Mouse (Mus musculus) A20 (cell line): ENCODE measurements at regions not wholly inside any gene's neighbourhood (a gene's known extent, or its start where the extent isn't known, plus 50 kb on each side); places are given as distances from the start of the nearest gene placed in this dataset.
"Not testable (repeated sequence)": the region's sequence is repeated elsewhere in the genome, so short reads cannot be mapped to it uniquely, and the experiment has no call there.

Experiments
- DNase-seq: peaks from one replicate; pipeline ENCODE4 v3.0.0-alpha.2; 2011; ENCODE audit warnings: low read depth, low spot score

GRCm38 (mm10) chr10:46072550-46073470 lies 495.2 kb downstream of the Hace1 start:
- DNase-seq, result no peak

- DNase-seq, result no peak
These were observed 510.1 kb downstream of the Hace1 start for GRCm38 (mm10) chr10:46087766-46088165.

GRCm38 (mm10) chr10:46100837-46101236 lies 523.2 kb downstream of the Hace1 start:
- peak; percentile 57 for DNase-seq

GRCm38 (mm10) chr10:46108810-46109209 lies 531.2 kb downstream of the Hace1 start:
- peak; percentile 85 for DNase-seq

- DNase-seq, result peak; percentile 48
These were observed 537.1 kb downstream of the Hace1 start for GRCm38 (mm10) chr10:46114631-46115130.

- DNase-seq, result not testable (repeated sequence)
These were observed 544.8 kb downstream of the Hace1 start for GRCm38 (mm10) chr10:46122409-46122808.

GRCm38 (mm10) chr10:46123795-46124194 lies 546.2 kb downstream of the Hace1 start:
- DNase-seq, result no peak

GRCm38 (mm10) chr10:46135120-46135748 lies 557.6 kb downstream of the Hace1 start:
- DNase-seq, result no peak

GRCm38 (mm10) chr10:46174035-46174434 lies 596.4 kb downstream of the Hace1 start:
- no peak for DNase-seq

GRCm38 (mm10) chr10:46185763-46186458 lies 608.3 kb downstream of the Hace1 start:
- no peak for DNase-seq

GRCm38 (mm10) chr10:46194143-46194542 lies 616.5 kb downstream of the Hace1 start:
- no peak for DNase-seq

GRCm38 (mm10) chr10:46226837-46227402 lies 649.3 kb downstream of the Hace1 start:
- no peak for DNase-seq

- DNase-seq, result no peak
These were observed 652.0 kb downstream of the Hace1 start for GRCm38 (mm10) chr10:46229608-46230007.

GRCm38 (mm10) chr10:46235581-46235980 lies 658.0 kb downstream of the Hace1 start:
- peak; percentile 30 for DNase-seq

GRCm38 (mm10) chr10:46255575-46255974 lies 677.9 kb downstream of the Hace1 start:
- DNase-seq, result no peak

- no peak for DNase-seq
These were observed 692.1 kb downstream of the Hace1 start for GRCm38 (mm10) chr10:46269710-46270109.

GRCm38 (mm10) chr10:46273846-46274245 lies 696.2 kb downstream of the Hace1 start:
- no peak for DNase-seq

- peak; percentile 9 for DNase-seq
These were observed 716.7 kb downstream of the Hace1 start for GRCm38 (mm10) chr10:46294290-46294689.

GRCm38 (mm10) chr10:46298352-46298751 lies 720.7 kb downstream of the Hace1 start:
- DNase-seq, result no peak

GRCm38 (mm10) chr10:46299521-46299920 lies 721.9 kb downstream of the Hace1 start:
- no peak for DNase-seq

GRCm38 (mm10) chr10:46320328-46321038 lies 742.9 kb downstream of the Hace1 start:
- no peak for DNase-seq
